Mouse (Mus musculus) spleen, postnatal 10 days (tissue): ENCODE measurements around the gene Rcan3.

ENCODE experiments used
- DNase-seq, 2 experiments: peaks; one replicate each; pipeline ENCODE4 v3.0.0; 2021 to 2022; ENCODE audit warnings: low spot score in 2 of 2

Rcan3 gene

GRCm38 (mm10) chr4:135433443-135434394 is at the start of gene Rcan3:
Gene Rcan3, minus strand, starts transcription at chr4:135433853.
- DNase-seq: peak; percentile 74 to 91

GRCm38 (mm10) chr4:135480370-135480769 is 46.7 kb upstream of the Rcan3 start:
- DNase-seq: peak in 1 of 2 experiments; percentile 51

- DNase-seq: no peak
Measured at GRCm38 (mm10) chr4:135477851-135478250, 44.2 kb upstream of the Rcan3 start.

GRCm38 (mm10) chr4:135463406-135463805 is 29.8 kb upstream of the Rcan3 start:
- DNase-seq: no peak

GRCm38 (mm10) chr4:135453572-135453971 is 19.9 kb upstream of the Rcan3 start:
- DNase-seq: no peak

GRCm38 (mm10) chr4:135453164-135453563 is 19.5 kb upstream of the Rcan3 start:
- no peak for DNase-seq

GRCm38 (mm10) chr4:135451360-135452015 is 17.8 kb upstream of the Rcan3 start:
- DNase-seq: no peak

GRCm38 (mm10) chr4:135442473-135442872 is 8.8 kb upstream of the Rcan3 start:
- DNase-seq: no peak

- DNase-seq: peak; percentile 57 to 71
Measured at GRCm38 (mm10) chr4:135439904-135440522, 6.4 kb upstream of the Rcan3 start.

GRCm38 (mm10) chr4:135439188-135439647 is 5.6 kb upstream of the Rcan3 start:
- DNase-seq: peak; percentile 58 to 82

- no peak for DNase-seq
Measured at GRCm38 (mm10) chr4:135437924-135438323, 4.3 kb upstream of the Rcan3 start.

- no peak for DNase-seq
Measured at GRCm38 (mm10) chr4:135436291-135436690, 2.6 kb upstream of the Rcan3 start.

- no peak for DNase-seq
Measured at GRCm38 (mm10) chr4:135434395-135434789, 739 bp upstream of the Rcan3 start.

GRCm38 (mm10) chr4:135433086-135433442 is 589 bp downstream of the Rcan3 start:
- no peak for DNase-seq

GRCm38 (mm10) chr4:135429990-135430760 is 3.5 kb downstream of the Rcan3 start:
- DNase-seq: no peak

GRCm38 (mm10) chr4:135429383-135429782 is 4.3 kb downstream of the Rcan3 start:
- no peak for DNase-seq

- no peak for DNase-seq
Measured at GRCm38 (mm10) chr4:135426587-135426986, 7.1 kb downstream of the Rcan3 start.

- DNase-seq: no peak
Measured at GRCm38 (mm10) chr4:135425625-135426024, 8.0 kb downstream of the Rcan3 start.

GRCm38 (mm10) chr4:135420961-135421360 is 12.7 kb downstream of the Rcan3 start:
- DNase-seq: no peak

- no peak for DNase-seq
Measured at GRCm38 (mm10) chr4:135420416-135420815, 13.2 kb downstream of the Rcan3 start.

- DNase-seq: no peak
Measured at GRCm38 (mm10) chr4:135419996-135420395, 13.7 kb downstream of the Rcan3 start.

GRCm38 (mm10) chr4:135416367-135416766 is 17.3 kb downstream of the Rcan3 start:
- no peak for DNase-seq
